Mouse (Mus musculus) left cerebral cortex, postnatal 36 days (tissue): ENCODE measurements around the gene Nlrx1. TPM values are rescaled to one million over a fixed set of nuclear protein-coding genes. Genes with fewer than 3 reads are reported as not detected.
"Not testable (repeated sequence)": the region's sequence is repeated elsewhere in the genome, so short reads cannot be mapped to it uniquely, and the experiment has no call there.

Experiments used
- DNase-seq, 2 experiments: peaks; one replicate each; pipeline ENCODE4 v3.0.0; 2021 to 2022; ENCODE audit warnings: low spot score in 2 of 2, mixed read lengths in 1 of 2
- intact Hi-C: fragments of 180-260 bp; cut with DNase I; formaldehyde crosslinking; loops from one replicate; pipeline ENCODE4 v1.15.1; 2025
- total RNA-seq, 2 experiments: library from RNA; stranded (reverse); gene quantifications; 2 replicates each; pipeline ENCODE4 v1.2.3; 2021

The Nlrx1 gene
- 10 to 100 TPM; 12.1 to 14.1 TPM for total RNA-seq

DNA sequence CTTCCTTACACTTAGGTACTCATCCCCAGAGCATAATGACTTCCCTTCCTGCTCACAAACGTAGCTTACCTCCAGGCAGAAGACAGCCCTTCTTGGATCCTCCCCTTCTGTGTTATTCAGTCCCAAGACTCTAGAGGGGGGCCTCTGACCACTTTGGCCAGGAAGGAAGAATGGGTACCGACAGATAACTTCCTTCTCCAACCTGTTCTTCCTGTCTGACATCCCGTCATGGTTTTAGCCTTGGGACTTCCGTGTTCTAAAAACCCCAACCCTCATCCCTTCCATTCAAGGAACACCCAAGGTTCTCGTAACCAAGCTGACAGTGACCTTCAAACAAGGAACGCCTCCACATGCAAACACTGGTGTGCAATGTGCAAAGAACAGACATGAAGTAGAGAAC is at the start of gene Nlrx1:
Gene Nlrx1, minus strand, starts transcription at position 168 of the 400 bp plus-strand sequence.
- intact Hi-C loops = loop anchor here (1.0 kb wide), 1 partner anchor 30 kb away; no protein-coding TSS in a partner anchor
- no peak for DNase-seq

DNA sequence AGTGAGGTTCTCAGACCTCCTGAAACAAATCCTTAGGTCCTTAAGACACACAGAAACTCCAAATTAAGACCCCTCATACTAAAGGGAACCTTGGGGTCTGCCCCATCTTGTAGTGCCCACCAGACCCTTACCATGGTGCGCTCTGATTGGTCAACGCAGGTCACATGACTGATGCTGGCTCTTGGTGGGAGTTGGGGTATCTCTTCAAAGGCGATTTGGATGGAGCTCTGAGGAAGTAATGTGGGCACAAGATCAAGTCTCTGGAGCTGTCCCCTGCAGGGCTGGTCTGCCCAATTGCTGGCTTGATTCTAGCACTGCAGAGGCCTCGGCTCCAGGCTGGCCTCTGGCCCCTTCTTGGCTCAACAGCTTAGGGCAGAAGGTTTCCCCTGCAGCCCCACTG is 49.1 kb upstream of the Nlrx1 start:
- DNase-seq = no peak
- intact Hi-C loops = no loop called here

DNA sequence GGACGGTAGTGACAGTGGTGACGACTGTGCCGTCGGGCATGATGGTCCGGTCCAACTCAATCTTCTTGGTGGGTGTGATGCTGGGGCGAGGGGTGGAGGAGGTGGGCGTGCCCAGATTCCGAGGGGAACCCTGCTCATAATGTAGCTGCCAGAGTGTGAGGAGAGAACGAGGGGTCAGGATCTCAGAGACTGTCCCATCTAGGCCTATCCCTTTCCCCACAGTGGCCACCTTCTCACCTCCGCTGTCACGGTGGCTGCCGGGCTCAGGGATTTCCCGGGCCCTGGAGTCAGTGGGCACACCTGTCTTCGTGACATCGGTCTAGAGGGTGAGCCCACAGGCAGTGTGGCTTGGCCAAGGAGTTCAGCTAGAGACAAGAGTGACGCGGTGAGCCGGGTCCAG is 46.5 kb upstream of the Nlrx1 start:
- no peak for DNase-seq
- intact Hi-C loops = no loop called here

DNA sequence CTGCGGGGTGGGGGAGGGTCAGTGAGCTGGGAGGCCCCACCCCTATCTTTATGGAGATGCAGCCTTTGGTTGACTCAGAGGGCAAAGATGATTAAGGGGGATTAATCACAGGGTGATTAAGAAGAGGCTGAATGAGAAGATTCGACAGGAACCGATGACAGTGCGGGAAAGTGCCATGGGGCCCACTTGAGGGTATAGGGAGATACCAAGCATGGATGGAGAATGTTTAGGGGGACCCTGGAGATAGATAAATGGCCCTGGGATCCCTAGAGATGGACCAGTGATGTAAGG is 45.8 kb upstream of the Nlrx1 start:
- intact Hi-C loops = no loop called here
- no peak for DNase-seq

DNA sequence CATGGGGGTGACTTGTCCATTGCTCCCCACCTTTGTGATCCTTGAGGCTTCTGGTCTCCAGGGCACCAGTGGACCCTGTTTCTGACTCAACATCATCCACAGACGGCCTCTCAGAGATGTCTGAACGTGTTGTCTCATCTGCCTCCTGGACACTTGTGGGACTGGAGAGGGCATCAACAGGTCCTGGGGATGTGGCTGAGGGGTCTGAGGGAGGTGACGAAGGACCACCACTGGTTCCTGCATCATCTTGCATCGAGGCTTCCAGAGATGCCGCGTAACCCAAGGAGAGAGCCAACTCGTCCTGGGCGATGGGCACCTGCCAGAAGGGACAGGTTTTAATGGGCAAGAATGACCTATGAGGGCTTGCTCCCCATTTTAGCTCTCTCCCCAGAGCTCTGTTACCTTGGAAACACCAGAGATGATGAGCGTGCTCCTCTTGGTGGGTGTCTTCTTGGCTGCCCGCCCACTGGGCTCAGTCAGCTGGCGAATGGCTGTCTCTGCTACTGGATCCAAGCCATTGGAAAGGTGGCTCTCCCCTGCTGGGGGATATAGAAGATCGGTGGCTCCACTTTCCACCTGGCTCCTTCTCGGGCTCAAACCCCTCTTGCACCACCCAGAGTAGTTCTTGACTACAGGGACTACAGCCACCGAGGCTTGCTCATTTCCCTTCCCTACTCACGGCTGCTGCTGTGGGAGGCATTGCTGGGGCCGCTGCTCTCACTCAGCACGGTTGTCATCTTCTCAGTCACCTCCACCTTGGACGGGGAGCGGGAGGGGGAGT is 45.3 kb upstream of the Nlrx1 start:
- peak; percentile 80 to 84 for DNase-seq
- intact Hi-C loops = no loop called here

DNA sequence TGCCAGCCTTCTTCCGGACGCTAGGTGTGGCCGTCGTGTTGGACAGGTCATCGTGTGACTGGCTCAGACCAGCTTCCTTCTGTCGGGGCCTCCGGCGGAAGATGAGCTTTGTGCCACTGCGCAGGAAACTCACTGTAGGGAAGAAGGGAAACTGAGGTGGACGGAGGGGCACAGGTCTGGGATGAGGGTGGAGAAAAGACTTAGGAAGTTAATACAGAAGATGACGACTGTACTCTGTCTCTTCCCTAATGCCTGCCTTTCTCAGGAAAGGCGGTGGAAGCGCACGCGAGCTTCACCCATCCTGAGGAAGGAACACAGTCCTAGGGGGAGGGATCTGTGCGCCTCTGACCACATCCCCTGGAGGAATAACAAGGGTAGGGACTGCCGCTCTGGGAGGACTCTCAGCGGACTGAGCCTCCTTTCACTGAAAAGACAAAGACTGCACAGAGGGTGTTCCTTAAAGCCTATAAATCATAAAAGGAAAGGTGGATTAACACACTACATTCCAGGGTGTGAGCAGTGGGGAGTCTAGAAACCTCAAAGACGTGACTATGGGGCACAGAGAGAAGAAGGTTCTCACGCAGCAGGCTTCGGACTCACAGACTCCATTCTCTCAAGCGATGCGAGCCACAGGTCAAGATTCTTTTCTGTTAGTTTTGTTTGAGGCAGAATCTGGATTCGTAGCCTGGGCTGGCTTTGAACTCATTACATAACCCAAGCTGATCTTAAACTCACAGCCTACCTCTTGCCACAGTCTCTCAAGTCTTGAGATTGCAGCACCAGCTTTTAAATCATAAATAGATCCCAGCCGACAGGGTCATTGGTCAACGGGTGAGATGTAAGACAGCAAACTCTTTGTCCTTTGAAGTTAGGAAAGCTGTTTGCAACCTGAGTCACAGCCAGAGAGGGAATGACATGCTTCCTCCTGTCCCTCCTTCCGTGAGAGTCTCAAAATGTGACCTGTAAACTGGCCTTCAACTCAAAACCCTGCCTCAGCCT is 43.0 kb upstream of the Nlrx1 start:
- intact Hi-C loops = no loop called here
- no peak for DNase-seq

DNA sequence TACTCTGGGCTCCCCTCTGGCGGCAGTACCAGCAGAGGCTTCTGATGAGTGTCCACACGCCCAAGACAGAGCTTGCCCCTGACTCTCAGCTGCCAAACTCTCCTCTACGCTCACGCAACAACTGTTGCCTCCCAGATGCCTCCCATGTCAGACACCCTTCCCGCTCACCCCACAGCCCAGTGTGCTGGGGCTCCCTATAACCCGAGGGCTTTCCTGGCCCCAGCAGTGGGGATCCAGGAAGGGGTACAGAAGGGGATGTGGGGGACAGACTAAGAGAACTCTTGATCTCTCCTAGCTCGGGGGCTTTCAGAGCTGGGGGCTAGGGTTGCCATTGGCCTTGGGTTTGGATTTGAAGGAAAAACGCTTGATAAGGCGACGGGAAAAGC is 42.3 kb upstream of the Nlrx1 start:
- intact Hi-C loops = no loop called here
- DNase-seq = no peak

DNA sequence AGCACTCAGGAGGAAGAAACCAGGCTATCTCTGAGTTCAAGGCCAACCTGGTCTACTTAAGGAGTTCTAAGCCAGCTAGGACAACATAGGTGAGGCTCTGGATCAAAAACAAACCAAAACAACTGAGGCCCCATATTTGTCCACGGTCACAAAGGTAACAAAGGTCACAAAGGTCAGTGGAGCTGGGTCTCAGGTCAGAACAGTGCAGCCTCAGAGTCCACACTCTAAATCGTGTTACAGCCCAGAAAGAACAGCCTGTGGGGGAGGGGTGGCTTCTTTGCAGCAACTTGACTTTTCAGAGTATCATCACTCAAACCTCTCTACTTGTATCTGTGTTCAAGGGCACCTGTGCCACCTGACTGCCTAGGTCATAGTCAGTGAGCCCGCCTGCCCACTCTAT is 41.4 kb upstream of the Nlrx1 start:
- no peak for DNase-seq
- intact Hi-C loops = no loop called here

DNA sequence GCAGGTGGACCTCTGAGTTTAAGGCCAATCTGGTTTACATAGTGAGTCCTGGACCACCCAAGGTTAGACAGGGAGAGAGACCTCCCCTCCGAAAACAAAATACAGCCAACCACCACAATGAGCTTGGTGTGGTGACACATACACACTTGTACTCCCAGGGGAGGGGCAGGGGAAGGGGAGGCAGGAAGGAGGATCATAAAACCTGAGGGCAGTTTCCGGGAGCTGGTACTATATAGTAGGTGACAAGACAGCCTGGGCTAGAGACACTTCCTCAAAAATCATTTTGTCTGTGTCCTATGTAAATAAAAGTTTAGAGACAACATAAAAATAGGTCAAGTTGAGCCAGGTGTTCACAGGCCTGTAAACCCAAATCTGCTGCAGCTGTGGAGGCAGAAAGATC is 38.8 kb upstream of the Nlrx1 start:
- intact Hi-C loops = no loop called here
- DNase-seq = no peak

DNA sequence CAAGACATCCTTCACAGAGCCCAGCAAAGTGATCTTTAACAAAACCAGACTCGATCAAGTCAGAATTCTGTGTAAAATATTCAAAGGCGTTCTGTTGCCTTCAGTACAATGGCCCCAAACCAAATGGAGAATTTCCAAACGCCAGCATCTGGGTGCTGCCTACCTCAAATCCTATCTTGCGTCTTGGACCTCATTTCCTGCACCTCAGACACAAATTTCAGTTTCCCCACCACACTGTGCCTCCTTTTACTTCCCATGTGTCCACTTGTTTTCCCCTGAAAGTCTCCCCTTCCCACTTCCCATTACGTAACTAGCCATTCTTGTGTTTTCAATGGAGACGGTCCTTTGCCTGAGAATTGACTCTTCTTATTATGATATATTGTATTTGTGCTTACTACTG is 38.1 kb upstream of the Nlrx1 start:
- intact Hi-C loops = no loop called here
- DNase-seq = no peak

DNA sequence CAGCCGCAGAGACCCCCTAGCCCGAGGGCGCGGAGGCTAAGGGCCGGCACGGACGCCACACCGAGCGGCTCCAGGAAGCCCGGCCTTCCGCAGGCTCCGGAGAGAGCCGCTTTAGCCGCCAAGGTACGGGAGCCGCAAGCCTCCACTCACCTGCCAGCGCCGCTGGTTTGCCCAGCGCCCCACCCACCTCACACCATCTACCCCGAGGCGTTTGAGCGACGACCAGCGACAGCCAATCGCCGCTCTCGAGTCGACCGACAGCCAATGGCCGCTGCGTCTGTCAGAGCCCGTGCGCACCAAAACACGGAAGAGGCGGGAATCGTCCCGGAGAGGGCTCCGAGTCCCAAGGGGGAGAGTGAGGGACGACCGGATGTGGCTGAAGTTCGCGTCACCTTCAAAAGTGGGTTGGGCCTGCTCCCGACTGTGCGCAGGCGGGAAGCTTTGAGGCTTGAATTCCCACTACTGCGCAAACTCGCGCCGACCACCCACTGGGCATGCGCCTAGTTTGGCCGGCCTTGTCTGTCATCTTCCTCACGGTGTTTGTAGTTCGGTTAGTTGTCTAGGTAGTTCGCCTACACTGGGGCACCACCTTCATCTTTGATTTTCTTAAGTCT is 37.2 kb upstream of the Nlrx1 start, which contains the start of gene Hinfp:
Gene Hinfp, minus strand, starts transcription at position 206 of the 614 bp plus-strand sequence.
- intact Hi-C loops = no loop called here
- peak; percentile 98 for DNase-seq

DNA sequence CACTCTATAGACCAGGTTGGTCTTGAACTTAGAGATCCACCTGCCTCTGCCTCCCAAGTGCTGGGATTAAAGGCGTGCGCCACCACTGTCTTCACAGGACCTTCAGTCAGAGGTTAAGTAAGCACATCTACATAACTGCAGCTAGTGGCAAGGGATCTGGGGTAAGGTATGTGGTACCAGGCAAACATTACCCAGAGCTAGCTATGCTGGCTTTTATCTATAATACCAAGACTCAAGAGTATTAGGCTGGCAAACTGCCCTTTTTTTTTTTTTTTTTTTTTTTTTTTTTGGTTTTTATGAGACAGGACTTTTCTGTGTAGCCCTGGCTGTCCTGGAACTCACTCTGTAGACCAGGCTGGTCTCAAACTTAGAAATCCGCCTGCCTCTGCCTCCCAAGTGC is 31.6 kb upstream of the Nlrx1 start:
- intact Hi-C loops, DNase-seq: not testable (repeated sequence)

DNA sequence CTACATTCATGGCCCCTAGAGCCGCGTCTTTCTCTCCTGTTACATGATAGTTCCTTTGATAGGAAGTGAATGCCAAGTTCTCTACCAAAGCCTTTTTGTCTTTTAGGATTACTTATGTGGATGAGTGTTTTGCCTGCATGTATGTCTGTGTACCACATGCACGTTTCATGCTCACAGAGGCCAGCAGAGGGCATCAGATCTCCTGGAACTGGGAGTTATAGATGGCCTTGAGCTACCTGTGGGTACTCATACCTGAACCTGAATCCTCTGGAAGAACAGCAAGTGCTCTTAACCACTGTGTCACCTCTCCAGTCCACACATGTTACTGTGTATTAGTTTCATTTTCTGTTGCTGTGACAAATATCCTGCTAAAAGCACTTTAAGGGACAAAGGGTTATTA is 24.1 kb upstream of the Nlrx1 start:
- intact Hi-C loops = no loop called here
- no peak for DNase-seq

DNA sequence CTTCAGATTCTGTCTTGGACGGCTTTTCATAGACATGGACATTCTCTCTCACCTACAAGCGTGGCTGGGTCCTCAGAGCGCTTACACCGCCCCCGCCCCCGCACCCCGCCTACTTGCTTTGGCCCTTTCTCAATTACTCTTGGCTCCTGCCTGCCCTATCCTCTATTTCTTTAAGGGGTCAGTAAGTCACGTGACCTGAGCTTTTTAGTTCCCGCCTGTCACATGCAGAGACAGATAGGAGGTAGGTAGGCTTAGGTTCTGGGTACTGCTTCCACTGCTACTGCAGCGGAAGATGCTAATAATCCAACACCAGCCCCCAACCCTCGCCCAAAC is 20.5 kb upstream of the Nlrx1 start:
- DNase-seq = no peak
- intact Hi-C loops = no loop called here

DNA sequence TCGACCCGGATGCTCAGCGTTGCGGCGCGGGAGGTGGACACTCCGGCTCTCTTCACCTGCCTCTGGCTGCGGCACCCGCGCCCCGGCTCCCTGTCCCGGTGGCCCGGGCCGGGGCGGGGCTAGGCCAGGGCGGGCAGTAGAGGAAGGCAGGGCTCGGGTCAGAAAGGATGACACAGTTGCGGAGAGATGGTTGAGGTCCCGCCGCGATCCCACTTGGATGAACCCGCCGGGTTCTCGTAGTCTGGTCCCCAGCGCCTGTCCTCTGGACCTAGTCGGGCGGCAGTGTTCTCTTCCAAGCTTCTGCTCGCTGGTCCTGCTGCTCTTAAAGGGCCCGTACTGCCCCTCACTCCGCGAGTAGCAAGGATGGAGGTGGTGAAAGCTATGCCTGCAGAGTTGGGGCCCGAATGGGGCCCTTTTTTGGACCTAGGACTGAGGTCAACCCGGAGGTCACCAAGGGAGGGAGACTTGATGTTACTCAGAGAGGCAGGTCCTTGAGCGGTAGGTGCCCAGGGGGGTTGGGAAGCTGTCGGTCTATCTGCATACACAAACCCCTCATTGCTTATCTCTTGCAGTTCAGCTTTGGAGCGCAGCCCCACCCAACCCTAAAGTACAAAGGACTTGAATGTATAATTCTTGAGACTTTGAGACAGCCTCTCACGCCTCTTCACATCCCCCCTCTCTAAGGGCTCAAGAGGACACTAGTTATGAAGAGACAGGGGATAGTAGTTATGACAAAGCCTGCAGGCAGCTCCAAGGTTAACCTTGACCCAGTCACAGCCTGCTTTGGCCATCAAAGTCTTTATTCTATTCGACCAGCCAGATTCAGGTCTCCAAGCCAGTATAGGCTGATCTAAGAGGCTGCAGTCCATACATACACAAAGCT is 19.9 kb upstream of the Nlrx1 start, which contains the start of gene Abcg4:
Gene Abcg4, minus strand, starts transcription at position 540 of the 883 bp plus-strand sequence.
- DNase-seq = peak; percentile 66 to 75
- intact Hi-C loops = no loop called here

DNA sequence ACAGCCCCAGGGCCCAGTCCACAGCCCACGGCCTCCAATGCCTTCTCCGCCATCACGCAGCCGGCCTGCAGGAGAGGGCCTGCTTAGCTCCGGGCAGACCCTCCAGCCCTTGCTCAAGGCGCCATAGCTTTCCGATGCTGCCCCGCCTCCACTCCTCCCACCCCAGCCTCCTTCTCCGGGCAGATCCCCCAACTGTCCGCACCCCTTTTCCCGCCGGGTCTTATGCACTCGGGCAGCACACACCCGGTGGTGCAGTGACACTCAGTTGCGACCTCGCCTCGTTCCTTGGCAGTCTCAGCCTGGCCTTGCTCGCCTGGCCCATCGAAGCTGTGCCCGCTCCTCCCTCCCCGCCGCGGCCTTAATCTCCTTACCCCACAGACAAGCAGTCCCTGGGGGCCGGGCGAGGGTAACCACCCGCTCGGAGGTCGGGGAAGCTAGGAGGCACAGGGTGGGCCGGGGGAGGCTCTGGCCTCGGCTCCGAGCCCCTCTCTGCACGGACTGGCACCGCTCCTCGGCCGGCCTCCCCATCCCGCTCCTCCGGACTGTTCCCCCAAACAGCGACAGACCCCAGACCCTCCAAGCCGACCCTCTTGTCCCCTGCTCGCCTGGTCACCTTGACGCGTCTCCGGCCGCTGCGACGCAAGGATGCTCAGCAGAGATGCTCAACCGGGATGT is 19.1 kb upstream of the Nlrx1 start:
- DNase-seq = peak; percentile 36 to 52
- intact Hi-C loops = no loop called here

DNA sequence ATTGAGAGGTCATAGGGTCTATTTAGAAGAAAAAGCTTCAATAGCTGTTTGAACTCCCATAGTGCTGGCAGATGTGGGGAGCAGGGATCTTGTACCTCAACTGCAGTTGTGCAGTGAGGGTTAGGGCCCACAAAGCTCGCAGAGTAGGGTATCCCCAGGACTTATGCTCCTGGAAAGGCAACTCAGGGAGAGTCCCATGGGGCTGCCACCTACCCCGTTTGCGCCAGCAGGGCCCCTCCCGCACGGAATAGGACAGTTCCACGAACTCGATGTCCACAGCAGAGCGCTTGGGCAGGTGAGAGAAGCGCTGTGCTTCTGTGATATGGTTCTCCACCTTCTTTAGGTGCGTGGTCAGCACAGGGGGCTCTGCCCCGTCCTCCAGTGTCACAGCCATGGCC is 18.6 kb upstream of the Nlrx1 start:
- intact Hi-C loops = no loop called here
- peak in 1 of 2 experiments; percentile 18 for DNase-seq

DNA sequence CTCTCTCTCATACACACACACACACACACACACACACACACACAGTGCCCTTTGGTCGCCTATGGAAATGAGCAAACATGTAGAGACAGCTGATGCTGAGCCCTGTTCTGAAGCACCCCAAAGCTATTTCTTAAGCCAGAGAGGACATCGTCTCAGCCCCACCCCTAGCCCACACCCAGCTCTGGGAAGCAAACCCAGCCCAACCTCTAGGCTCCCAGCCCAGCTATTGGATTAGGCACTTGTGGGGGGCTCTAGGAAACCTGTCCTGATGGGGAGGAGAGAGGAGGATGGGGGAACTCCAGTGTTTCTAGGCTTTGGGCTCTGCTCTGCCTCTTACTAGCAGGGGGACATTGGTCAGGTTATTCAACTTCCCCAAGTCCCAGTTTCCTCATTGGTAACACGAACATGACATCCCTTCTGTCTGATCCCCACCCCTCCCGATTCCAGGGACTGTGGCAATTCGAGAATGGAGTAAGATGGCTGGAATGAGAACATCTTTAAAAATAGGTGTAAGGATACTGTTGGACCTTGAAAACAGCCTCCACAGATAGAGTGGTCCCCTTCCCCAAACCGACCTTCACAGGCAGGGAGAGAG is 18.0 kb upstream of the Nlrx1 start:
- DNase-seq = no peak
- intact Hi-C loops = no loop called here

DNA sequence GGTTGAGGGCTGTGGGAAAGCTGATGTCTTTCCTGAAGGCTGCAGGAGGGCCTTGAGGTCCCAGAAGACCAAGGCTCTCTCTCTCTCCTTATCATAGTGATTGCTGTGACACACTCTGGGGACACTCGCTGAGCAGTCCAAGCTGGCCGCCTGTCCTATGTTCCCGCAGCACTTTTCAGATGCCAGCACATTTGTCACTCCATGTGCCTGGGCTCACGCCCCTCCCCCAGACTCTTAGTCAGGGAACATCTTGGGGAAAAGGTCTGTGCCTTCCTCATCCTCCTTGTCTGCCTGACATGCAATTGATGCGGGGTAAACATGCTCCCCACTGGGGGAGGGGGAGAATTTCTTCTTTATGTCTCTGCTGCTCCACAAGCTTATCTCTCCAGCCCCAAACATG is 14.8 kb upstream of the Nlrx1 start:
- intact Hi-C loops = no loop called here
- no peak for DNase-seq
